ENCODE assay signal across 21 mouse cellular contexts in genomic region chr9:23340551-23340950, GRCm38 (mm10).
"Had no signal": no experiment of that assay in that cellular context is flagged by ENCODE, and none has a peak within 500 bp of the region (broad histone marks: within the 10 kb centered on the region; RNA-seq: fewer than 3 reads in every experiment).

No protein-coding gene starts in this region.

- H3K4me1 ChIP-seq: megakaryocyte, embryonic 14.5 days; midbrain, embryonic 13.5 days; midbrain, embryonic 15.5 days; neural tube, embryonic 13.5 days; neural tube, embryonic 15.5 days had no signal

- H3K36me3 ChIP-seq: lung, embryonic 15.5 days; midbrain, embryonic 13.5 days; midbrain, embryonic 15.5 days; neural tube, embryonic 13.5 days; neural tube, embryonic 15.5 days had no signal

- H3K27ac ChIP-seq: lung, embryonic 15.5 days; macrophage; midbrain, embryonic 13.5 days; midbrain, embryonic 15.5 days; neural tube, embryonic 13.5 days; neural tube, embryonic 15.5 days had no signal

- ATAC-seq: liver, postnatal 0 days; lung, postnatal 0 days; midbrain, embryonic 13.5 days; midbrain, embryonic 15.5 days had no signal

- H3K9me3 ChIP-seq: lung, embryonic 15.5 days; megakaryocyte, embryonic 14.5 days; midbrain, embryonic 13.5 days; midbrain, embryonic 15.5 days; neural tube, embryonic 13.5 days; neural tube, embryonic 15.5 days had no signal

- H3K27me3 ChIP-seq: lung, embryonic 15.5 days; megakaryocyte, embryonic 14.5 days; midbrain, embryonic 13.5 days; midbrain, embryonic 15.5 days; neural tube, embryonic 13.5 days; neural tube, embryonic 15.5 days had no signal

- H3K9ac ChIP-seq: liver, postnatal 0 days; lung, embryonic 15.5 days; midbrain, embryonic 13.5 days; midbrain, embryonic 15.5 days; neural tube, embryonic 13.5 days; neural tube, embryonic 15.5 days had no signal

- H3K4me3 ChIP-seq: lung, embryonic 15.5 days; megakaryocyte, embryonic 14.5 days; midbrain, embryonic 13.5 days; midbrain, embryonic 15.5 days; myocyte; neural tube, embryonic 13.5 days; neural tube, embryonic 15.5 days had no signal

- DNase-seq: liver, postnatal 0 days; lung, adult 2 months; lung, postnatal 14 days; lung, postnatal 36 days; right cerebral cortex, adult 18-20 months; right cerebral cortex, postnatal 25 days; right cerebral cortex, postnatal 4 days; spleen, adult 18-20 months; thymus, adult 18-20 months; thymus, postnatal 14 days; thymus, postnatal 36 days had no signal

- H3K4me2 ChIP-seq: lung, embryonic 15.5 days; midbrain, embryonic 11.5 days; midbrain, embryonic 13.5 days; midbrain, embryonic 15.5 days; neural tube, embryonic 13.5 days; neural tube, embryonic 15.5 days had no signal
